33 mouse cellular contexts compared by ENCODE assay signal in the genomic region with DNA sequence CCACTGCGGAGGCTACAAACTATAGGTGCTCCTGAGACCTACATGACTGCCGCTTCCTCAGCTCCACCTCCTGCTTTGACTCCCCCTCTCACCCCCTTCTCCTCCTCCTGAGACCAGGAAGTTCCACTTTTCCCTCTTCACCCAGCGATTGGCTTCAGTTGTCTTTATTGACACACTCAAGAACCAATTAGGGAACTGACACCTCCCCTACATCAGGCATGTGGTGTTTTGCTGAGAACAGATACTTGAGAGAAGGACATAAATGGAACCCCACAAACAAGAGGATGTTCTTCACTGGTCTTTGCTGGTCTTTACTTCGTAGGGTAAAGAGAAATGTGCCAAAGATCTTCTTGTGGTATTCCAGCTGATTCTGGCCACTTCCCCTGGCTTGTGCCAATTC. TPM values are rescaled to one million over a fixed set of nuclear protein-coding genes. Genes with fewer than 3 reads are reported as not detected.
DNase-seq lines count a peak whose midpoint lies in the region; ATAC-seq and TF ChIP-seq lines count a peak whose summit lies in the region.
"Had no signal": no experiment of that assay in that cellular context is flagged by ENCODE, and none has a peak within 500 bp of the region (broad histone marks: within the 10 kb centered on the region; RNA-seq: fewer than 3 reads in every experiment).

No protein-coding gene starts in this region.

- WGBS in bone marrow, adult 2 months = 36% methylated on average over 4 of the region's 4 CpGs
- WGBS in thymus, adult 2 months = 53% methylated on average over 4 of the region's 4 CpGs

- intact Hi-C loops in left cerebral cortex, postnatal 14 days (cut with DNase I) = no loop called here

- peaks cover 17% of the 10 kb centered on the region for H3K27me3 ChIP-seq in G1E (ENCODE audit: insufficient read depth, low read length)
- no peaks in the 10 kb centered on the region for H3K27me3 ChIP-seq in thymus, adult 2 months (ENCODE audit: control insufficient read depth, insufficient read depth, low read length)
- H3K27me3 ChIP-seq: embryonic facial prominence, embryonic 15.5 days; neural tube, embryonic 12.5 days had no signal

- no peak for ATAC-seq in G1E (ENCODE audit: extremely low read depth, insufficient number of reproducible peaks, low FRiP score, poor library complexity, severe bottlenecking)
- peak; percentile 62 for ATAC-seq in megakaryocyte progenitor cell, adult 5-6 weeks (replicated peaks; ENCODE audit: poor library complexity)
- ATAC-seq: intestine, postnatal 0 days; liver, embryonic 12.5 days; liver, postnatal 0 days; midbrain, embryonic 16.5 days had no signal

- H3K4me3 ChIP-seq in G1E (ENCODE audit: low read depth, low read length) = no peak overlapping the region
- no peak overlapping the region for H3K4me3 ChIP-seq in bone marrow, adult 2 months (replicated peaks; ENCODE audit: control insufficient read depth, low read depth, low read length)
- H3K4me3 ChIP-seq in thymus, adult 2 months (ENCODE audit: control insufficient read depth, insufficient read depth, low read length) = no peak overlapping the region
- H3K4me3 ChIP-seq: embryonic facial prominence, embryonic 10.5 days; embryonic facial prominence, embryonic 15.5 days; forebrain, embryonic 12.5 days; heart, embryonic 12.5 days; left cerebral cortex, adult 2 months; liver, embryonic 12.5 days; midbrain, embryonic 10.5 days; myocyte; neural tube, embryonic 12.5 days had no signal

- no peak for TF ChIP-seq CTCF in G1E (IDR thresholded peaks at IDR 0.05; ENCODE audit: low read depth, low read length)
- TF ChIP-seq CTCF in bone marrow, adult 2 months (IDR thresholded peaks at IDR 0.05; ENCODE audit: control insufficient read depth, insufficient read depth, low read length) = no peak
- TF ChIP-seq CTCF in thymus, adult 2 months (IDR thresholded peaks at IDR 0.05; ENCODE audit: borderline replicate concordance, control insufficient read depth, extremely low read depth, insufficient read depth, low read length, poor library complexity) = no peak

- 0 out of 2 replicates have a peak overlapping the region, but pooled peaks have one; percentile 9 for H3K27ac ChIP-seq in bone marrow, adult 2 months (ENCODE audit: control insufficient read depth, insufficient read depth, low read depth, low read length, poor library complexity)
- no peak overlapping the region for H3K27ac ChIP-seq in thymus, adult 2 months (ENCODE audit: control insufficient read depth, insufficient read depth, low read length)
- H3K27ac ChIP-seq: embryonic facial prominence, embryonic 10.5 days; embryonic facial prominence, embryonic 15.5 days; forebrain, embryonic 12.5 days; hindbrain, embryonic 14.5 days; left cerebral cortex, adult 2 months; liver, embryonic 12.5 days; macrophage; midbrain, embryonic 10.5 days; neural tube, embryonic 12.5 days; stomach, postnatal 0 days had no signal

- TF ChIP-seq POLR2A in bone marrow, adult 2 months (IDR thresholded peaks at IDR 0.05; ENCODE audit: borderline replicate concordance, control insufficient read depth, low read depth, low read length) = no peak
- TF ChIP-seq POLR2A in thymus, adult 2 months (IDR thresholded peaks at IDR 0.05; ENCODE audit: control insufficient read depth, extremely low read depth, insufficient read depth, low read length, poor library complexity) = no peak

- peaks cover 96% of the 10 kb centered on the region for H3K4me1 ChIP-seq in G1E (ENCODE audit: insufficient read depth, low read depth, low read length)
- H3K4me1 ChIP-seq in bone marrow, adult 2 months (ENCODE audit: control insufficient read depth, insufficient read depth, low read length) = peaks cover 4% of the 10 kb centered on the region
- H3K4me1 ChIP-seq in thymus, adult 2 months (replicated peaks; ENCODE audit: control insufficient read depth, insufficient read depth, low read length) = no peaks in the 10 kb centered on the region

- DNase-seq in A20 (ENCODE audit: low read depth, low spot score) = peak; percentile 45
- DNase-seq in G1E (ENCODE audit: low spot score) = peak; percentile 52
- DNase-seq in adrenal gland, postnatal 10 days = no peak
- DNase-seq in thymus, adult 2 months = no peak
- DNase-seq in left cerebral cortex, postnatal 14 days (ENCODE audit: low spot score in 2 of 2) = no peak
- DNase-seq: adrenal gland, postnatal 14 days; B cell, adult 2 months; cerebellum, adult 2 months; cerebellum, postnatal 14 days; gastrocnemius, postnatal 14 days; heart, adult 11 months; heart, postnatal 4 days; kidney, postnatal 14 days; left cerebral cortex, postnatal 4 days; liver, postnatal 0 days; right cerebral cortex, postnatal 4 days; thymus, adult 18-20 months had no signal

- no peaks in the 10 kb centered on the region for H3K36me3 ChIP-seq in G1E (replicated peaks)
- H3K36me3 ChIP-seq in thymus, adult 2 months (ENCODE audit: control insufficient read depth, insufficient read depth, low read length) = no peaks in the 10 kb centered on the region
- H3K36me3 ChIP-seq: embryonic facial prominence, embryonic 10.5 days; embryonic facial prominence, embryonic 15.5 days; forebrain, embryonic 12.5 days; heart, embryonic 12.5 days; liver, embryonic 12.5 days; midbrain, embryonic 10.5 days; neural tube, embryonic 12.5 days had no signal

- H3K9me3 ChIP-seq in G1E (replicated peaks) = no peaks in the 10 kb centered on the region
- H3K9me3 ChIP-seq: embryonic facial prominence, embryonic 10.5 days; embryonic facial prominence, embryonic 15.5 days; forebrain, embryonic 12.5 days; liver, embryonic 12.5 days; midbrain, embryonic 10.5 days; neural tube, embryonic 12.5 days had no signal

RNA-seq across cellular contexts. Expression of a gene that starts 46.6 kb away (rescaled TPM):
- not detected in 2 replicates for total RNA-seq in G1E (2014; fragmentation: Nextera tagmentation)
- 0.11 and 0.12 TPM in 2 replicates for total RNA-seq in G1E (2017)
- polyA plus RNA-seq in G1E (2012) = 0.04 and 0.08 TPM in 2 replicates
- polyA plus RNA-seq in bone marrow, adult 2 months (2011; ENCODE audit: insufficient read depth, insufficient read length, low replicate concordance, missing spikeins) = 2.4 and 5.0 TPM in 2 replicates
- 2.6 and 2.9 TPM in 2 replicates for total RNA-seq in megakaryocyte progenitor cell, adult 5-6 weeks (2015)
- 1.8 and 5.4 TPM in 2 replicates for total RNA-seq in megakaryocyte progenitor cell, adult 5-6 weeks (2017)
- 10 to 100 TPM; 34.7 to 45.6 TPM for total RNA-seq in adrenal gland, postnatal 10 days (2021)
- polyA plus RNA-seq in thymus, adult 2 months (2012; rRNA removed) = 9.8 TPM in 2 replicates
- 1,000 to 10,000 TPM; 1,332 to 1,338 TPM for total RNA-seq in left cerebral cortex, postnatal 14 days (2021)

Comparison
In these comparisons a context has a peak if more than half of its experiments do, and no peak if none do; other contexts are left out.
1. DNase-seq: peak in A20 (single experiment) and G1E (single experiment); none in adrenal gland, postnatal 10 days (single experiment), thymus, adult 2 months (single experiment) and left cerebral cortex, postnatal 14 days (0 of 2).
2. RNA of a gene that starts 46.6 kb away (total RNA-seq): 1,332 to 1,338 TPM in left cerebral cortex, postnatal 14 days; 34.7 to 45.6 TPM in adrenal gland, postnatal 10 days, 1.8 to 5.4 TPM in megakaryocyte progenitor cell, adult 5-6 weeks and 0.11 to 0.12 TPM in G1E; every median in the first group is over 10 times any median in the second.